Mouse (Mus musculus) midbrain, embryonic 11.5 days (tissue): ENCODE results near the gene Dgat2. TPM values are rescaled to one million over a fixed set of nuclear protein-coding genes. Genes with fewer than 3 reads are reported as not detected.

Experiments
- ATAC-seq: fragments of 200-750 bp; cut with Nextera tagmentation; 2 replicates; pipeline ENCODE4 v1.8.0; 2017; ENCODE audit warnings: moderate TSS enrichment, moderate library complexity; ENCODE audit not compliant: low FRiP score
- DNase-seq: peaks from one replicate; pipeline ENCODE4 v3.0.0; 2015; ENCODE audit warnings: low spot score; ENCODE audit errors: missing footprints
- H3K27ac ChIP-seq: fragments of 300-500 bp; sonication (generic); 2 replicates; pipeline ENCODE4 v1.5.1; 2014; ENCODE audit warnings: low read depth, low read length
- H3K27me3 ChIP-seq: fragments of 300-500 bp; sonication (generic); 2 replicates; pipeline ENCODE4 v1.6.1; 2014; ENCODE audit warnings: mild to moderate bottlenecking, low read length, moderate library complexity, mixed read lengths; ENCODE audit not compliant: control insufficient read depth, insufficient read depth
- H3K36me3 ChIP-seq: fragments of 300-500 bp; sonication (generic); 2 replicates; pipeline ENCODE4 v1.6.1; 2014; ENCODE audit warnings: mild to moderate bottlenecking, low read length, moderate library complexity, mixed read lengths; ENCODE audit not compliant: control insufficient read depth, insufficient read depth
- H3K4me1 ChIP-seq: fragments of 300-500 bp; sonication (generic); 2 replicates; pipeline ENCODE4 v1.6.1; 2014; ENCODE audit warnings: low read length; ENCODE audit not compliant: control insufficient read depth, insufficient read depth
- H3K4me2 ChIP-seq: fragments of 300-500 bp; sonication (generic); 2 replicates; pipeline ENCODE4 v1.6.1; 2014; ENCODE audit warnings: mild to moderate bottlenecking, moderate library complexity
- H3K4me3 ChIP-seq: fragments of 300-500 bp; sonication (generic); 2 replicates; pipeline ENCODE4 v1.5.1; 2014; ENCODE audit warnings: low read depth, low read length
- H3K9ac ChIP-seq: fragments of 300-500 bp; sonication (generic); 2 replicates; pipeline ENCODE4 v1.6.1; 2014; ENCODE audit warnings: low read length
- H3K9me3 ChIP-seq: fragments of 300-500 bp; sonication (generic); 2 replicates; pipeline ENCODE4 v1.6.1; 2016; ENCODE audit warnings: low read length; ENCODE audit not compliant: control insufficient read depth
- WGBS: fragments of 180-500 bp; shearing (Covaris S2); extraction: QIAGEN DNeasy Blood & Tissue Kit; methylation state at CpG from one replicate; pipeline ENCODE4 v1.1.7; 2014; 5-methylcytosine and 5-hydroxymethylcytosine counted together
- polyA plus RNA-seq: library from polyadenylated mRNA; unstranded; fragments of >200 nt; fragmentation: Nextera tagmentation; extraction: Ambion mirVana; gene quantifications from 2 replicates; pipeline ENCODE4 v1.2.1, GENCODE M21; 2014

Gene Dgat2
- polyA plus RNA-seq, 1 experiment from 2014 or later = 9.8 TPM

GRCm38 (mm10) chr7:99199451-99200175 is 17.1 kb upstream of the Dgat2 start:
- DNase-seq = peak; percentile 66
- Histone ChIP-seq H3K9me3 (no peaks in the 10 kb centered on the region), H3K27me3 (no peaks in the 10 kb centered on the region), H3K4me3 (no peak overlapping the region), H3K4me2 (no peak overlapping the region), H3K4me1 (no peaks in the 10 kb centered on the region), H3K36me3 (no peaks in the 10 kb centered on the region), H3K9ac (no peak overlapping the region), H3K27ac (no peak overlapping the region)
- ATAC-seq = no peak
- 86% methylated on average over 9 of the region's 9 CpGs for WGBS

DNA sequence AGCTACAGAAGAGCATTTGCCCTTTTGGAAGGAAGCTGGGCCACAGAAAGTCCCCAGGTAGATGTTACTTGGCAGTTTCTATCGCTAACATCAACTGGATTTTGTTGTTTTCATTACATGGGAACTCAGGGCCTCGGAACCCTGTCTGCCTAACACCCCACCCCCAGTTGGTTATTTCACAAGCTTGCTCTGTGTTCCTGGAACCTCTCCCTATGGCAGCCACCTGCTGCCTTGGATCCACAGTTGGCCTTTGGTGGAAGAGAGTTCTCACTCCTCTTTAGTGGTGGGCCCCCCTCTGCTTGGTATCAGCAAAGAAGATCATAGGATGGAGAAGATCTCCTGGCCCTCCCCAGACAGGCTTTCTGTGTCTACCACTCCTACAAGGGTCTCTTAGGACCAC is 16.3 kb upstream of the Dgat2 start:
- 91% methylated on average over 2 of the region's 2 CpGs for WGBS
- Histone ChIP-seq H3K4me3 (no peak overlapping the region), H3K27ac (no peak overlapping the region), H3K27me3 (no peaks in the 10 kb centered on the region), H3K4me1 (no peaks in the 10 kb centered on the region), H3K9ac (no peak overlapping the region), H3K4me2 (no peak overlapping the region), H3K9me3 (no peaks in the 10 kb centered on the region), H3K36me3 (no peaks in the 10 kb centered on the region)
- no peak for DNase-seq
- ATAC-seq = no peak

- H3K9me3 ChIP-seq = no peaks in the 10 kb centered on the region
- no peaks in the 10 kb centered on the region for H3K27me3 ChIP-seq
- no peak overlapping the region for H3K27ac ChIP-seq
- H3K4me2 ChIP-seq = no peak overlapping the region
- H3K4me3 ChIP-seq = no peak overlapping the region
- 60% methylated on average over 2 of the region's 2 CpGs for WGBS
- H3K36me3 ChIP-seq = no peaks in the 10 kb centered on the region
- H3K9ac ChIP-seq = no peak overlapping the region
- DNase-seq (peak; percentile 21), ATAC-seq (no peak)
- H3K4me1 ChIP-seq = no peaks in the 10 kb centered on the region
These were observed 12.0 kb upstream of the Dgat2 start for GRCm38 (mm10) chr7:99194511-99194910.

- Histone ChIP-seq H3K27me3 (no peaks in the 10 kb centered on the region), H3K9ac (no peak overlapping the region), H3K27ac (no peak overlapping the region), H3K4me1 (no peaks in the 10 kb centered on the region), H3K4me2 (no peak overlapping the region), H3K36me3 (no peaks in the 10 kb centered on the region), H3K9me3 (no peaks in the 10 kb centered on the region), H3K4me3 (no peak overlapping the region)
- WGBS = 92% methylated on average over 4 of the region's 4 CpGs
- DNase-seq (peak; percentile 14), ATAC-seq (no peak)
These were observed 11.4 kb upstream of the Dgat2 start for GRCm38 (mm10) chr7:99193926-99194325.

GRCm38 (mm10) chr7:99191411-99191810 is 8.9 kb upstream of the Dgat2 start:
- Histone ChIP-seq H3K27ac (no peak overlapping the region), H3K4me3 (no peak overlapping the region), H3K4me1 (no peaks in the 10 kb centered on the region), H3K36me3 (no peaks in the 10 kb centered on the region), H3K27me3 (no peaks in the 10 kb centered on the region), H3K4me2 (no peak overlapping the region), H3K9me3 (no peaks in the 10 kb centered on the region), H3K9ac (no peak overlapping the region)
- no peak for ATAC-seq
- peak; percentile 37 for DNase-seq

- WGBS = 79% methylated on average over 5 of the region's 5 CpGs
- DNase-seq = peak; percentile 17
- no peak for ATAC-seq
These were observed 7.4 kb upstream of the Dgat2 start for GRCm38 (mm10) chr7:99189885-99190284.

DNA sequence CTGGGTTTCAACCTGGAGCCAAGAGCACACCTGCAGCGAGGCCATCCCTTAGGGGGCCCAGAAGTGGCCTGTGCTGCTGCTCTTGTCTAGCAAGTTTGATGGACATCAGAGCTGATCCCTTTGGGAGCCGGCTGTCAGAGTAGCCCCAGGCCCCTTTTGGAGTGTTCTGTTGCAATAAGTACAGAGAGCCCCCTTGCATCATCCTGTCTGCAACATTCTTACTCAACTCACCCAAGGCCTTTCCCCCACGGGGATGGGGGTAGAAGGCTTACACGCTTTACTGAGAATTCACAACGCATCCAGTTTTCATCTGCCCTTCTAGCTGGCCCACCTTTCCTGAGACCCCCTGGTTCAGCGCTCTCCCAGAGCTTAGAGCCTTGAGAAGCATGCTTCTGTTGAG is 6.1 kb upstream of the Dgat2 start:
- H3K9me3 ChIP-seq = no peaks in the 10 kb centered on the region
- H3K27me3 ChIP-seq = peaks cover 6% of the 10 kb centered on the region; the same call in 1 of the 2 replicates
- ATAC-seq (no peak), DNase-seq (peak; percentile 12)
- H3K36me3 ChIP-seq = no peaks in the 10 kb centered on the region
- no peak overlapping the region for H3K27ac ChIP-seq
- no peak overlapping the region for H3K4me3 ChIP-seq
- H3K4me1 ChIP-seq = no peaks in the 10 kb centered on the region
- no peak overlapping the region for H3K9ac ChIP-seq
- no peak overlapping the region for H3K4me2 ChIP-seq
- WGBS = 82% methylated on average over 6 of the region's 6 CpGs

More at GRCm38 (mm10) chr7:99189885-99190284, 7.4 kb upstream of the Dgat2 start:
- no peak overlapping the region for H3K4me2 ChIP-seq
- H3K4me3 ChIP-seq = no peak overlapping the region
- H3K36me3 ChIP-seq = no peaks in the 10 kb centered on the region
- no peaks in the 10 kb centered on the region for H3K4me1 ChIP-seq
- no peak overlapping the region for H3K9ac ChIP-seq
- no peaks in the 10 kb centered on the region for H3K9me3 ChIP-seq
- H3K27me3 ChIP-seq = no peaks in the 10 kb centered on the region
- H3K27ac ChIP-seq = no peak overlapping the region

- H3K36me3 ChIP-seq = no peaks in the 10 kb centered on the region
- WGBS = 89% methylated on average over 5 of the region's 5 CpGs
- H3K9me3 ChIP-seq = no peaks in the 10 kb centered on the region
- H3K4me3 ChIP-seq = no peak overlapping the region
- H3K4me1 ChIP-seq = no peaks in the 10 kb centered on the region; the same call in 1 of the 2 replicates
- no peak overlapping the region for H3K4me2 ChIP-seq
- peaks cover 9% of the 10 kb centered on the region; the same call in 1 of the 2 replicates for H3K27me3 ChIP-seq
- ATAC-seq (no peak), DNase-seq (peak; percentile 67)
- no peak overlapping the region for H3K9ac ChIP-seq
- no peak overlapping the region for H3K27ac ChIP-seq
These were observed 4.9 kb upstream of the Dgat2 start for GRCm38 (mm10) chr7:99187451-99187850.

DNA sequence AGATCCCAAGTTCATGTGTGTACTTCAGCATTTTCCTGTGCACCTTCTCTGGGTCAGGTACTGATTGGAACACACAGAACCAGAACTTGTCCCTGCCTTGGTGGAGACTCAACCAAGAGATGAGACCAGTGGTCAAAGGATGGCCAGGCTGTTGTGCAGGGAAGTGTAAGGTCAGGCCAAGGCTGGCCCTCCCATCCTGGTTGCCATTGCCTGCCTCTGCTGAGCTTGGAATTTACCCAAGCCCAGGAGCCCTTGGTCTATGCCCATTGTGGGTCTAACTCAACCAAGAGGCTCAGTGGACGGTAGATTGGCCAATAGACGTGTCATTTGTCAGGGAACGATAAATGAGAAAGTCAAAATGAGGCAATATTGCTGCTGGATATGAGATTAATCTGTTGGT is 2.9 kb upstream of the Dgat2 start:
- Histone ChIP-seq H3K27me3 (peaks cover 13% of the 10 kb centered on the region; the same call in 1 of the 2 replicates), H3K27ac (no peak overlapping the region), H3K4me1 (no peaks in the 10 kb centered on the region; the same call in 1 of the 2 replicates), H3K9me3 (no peaks in the 10 kb centered on the region), H3K4me2 (no peak overlapping the region), H3K36me3 (no peaks in the 10 kb centered on the region), H3K4me3 (no peak overlapping the region), H3K9ac (no peak overlapping the region)
- DNase-seq = no peak
- ATAC-seq = no peak
- 91% methylated on average over 3 of the region's 3 CpGs for WGBS
